Mouse (Mus musculus) gastrocnemius, postnatal 10 days (tissue): ENCODE data around the gene Hopx. TPM values are rescaled to one million over a fixed set of nuclear protein-coding genes. Genes with fewer than 3 reads are reported as not detected.

Experiments
- DNase-seq: peaks from one replicate; pipeline ENCODE4 v3.0.0; 2021; ENCODE audit warnings: mixed read lengths
- long read RNA-seq, 2 experiments: library from polyadenylated mRNA; stranded (forward); transcript quantifications; one replicate each; pipeline ENCODE4 v2.0.0; 2021
- total RNA-seq, 2 experiments: library from RNA; stranded (reverse); gene quantifications; 2 replicates each; pipeline ENCODE4 v1.2.3; 2021

Gene Hopx
- total RNA-seq, result 10 to 100 TPM; 11.2 to 13.9 TPM
- long read RNA-seq, experiment 1, transcript Hopx-202 (3 exons, 1,113 nt), result major isoform, 6 of 10 reads
- long read RNA-seq, experiment 1, partial matches to known transcripts, result 0 of 10 reads
- long read RNA-seq, experiment 1, other reads (novel, unspliced or antisense), result 1 of 10 reads
- long read RNA-seq, experiment 2, transcript Hopx-202 (3 exons, 1,113 nt), result major isoform, 14 of 18 reads
- long read RNA-seq, experiment 2, partial matches to known transcripts, result 2 of 18 reads
- long read RNA-seq, experiment 2, other reads (novel, unspliced or antisense), result 1 of 18 reads

DNA sequence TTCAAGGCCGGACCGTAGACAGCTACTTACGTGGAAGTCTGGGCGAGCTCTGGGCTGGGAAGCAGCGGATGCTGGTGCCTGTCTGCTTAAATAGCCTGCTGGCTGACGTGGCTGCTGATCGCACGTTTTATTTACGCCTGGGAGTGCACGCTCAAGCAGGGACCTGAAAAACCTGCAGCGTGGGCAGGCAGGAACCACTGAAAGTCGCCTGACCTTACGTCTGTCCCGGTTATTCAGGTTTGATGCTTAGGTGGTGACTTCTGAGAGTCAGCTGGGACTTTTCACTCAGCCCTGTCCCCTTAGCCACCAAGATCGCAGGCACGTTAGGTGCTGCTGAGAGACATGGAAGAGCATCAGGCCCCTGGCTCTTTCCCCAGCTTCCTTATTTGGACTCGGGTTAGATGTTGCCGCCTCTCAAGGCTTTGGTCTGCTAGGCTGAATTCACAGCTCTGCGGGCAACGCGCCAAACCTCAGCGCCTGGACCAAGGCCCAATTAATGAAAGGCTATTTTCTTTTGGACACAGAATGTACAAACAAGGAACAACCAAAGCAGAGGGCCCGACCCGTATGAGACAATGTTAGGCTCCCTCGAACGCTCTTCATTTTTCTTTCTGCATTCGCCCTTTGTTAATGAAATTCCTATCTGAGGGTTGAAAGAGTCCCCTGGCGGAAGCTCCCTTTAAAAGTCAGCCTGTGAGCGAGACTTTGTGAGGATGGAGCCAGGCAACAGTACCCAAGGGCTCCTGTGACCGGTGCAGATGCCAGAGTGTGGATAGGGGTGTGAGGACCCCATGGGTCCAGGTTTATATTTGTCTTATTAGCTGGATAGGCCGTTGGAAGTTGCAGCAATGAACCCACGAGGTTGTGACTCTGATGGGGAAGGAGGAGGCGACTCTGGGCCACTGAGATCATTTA, at the start of gene Hopx:
Gene Hopx (minus strand): TSS at position 305 of the 915 bp plus-strand sequence.
- DNase-seq, result peak; percentile 67

DNA sequence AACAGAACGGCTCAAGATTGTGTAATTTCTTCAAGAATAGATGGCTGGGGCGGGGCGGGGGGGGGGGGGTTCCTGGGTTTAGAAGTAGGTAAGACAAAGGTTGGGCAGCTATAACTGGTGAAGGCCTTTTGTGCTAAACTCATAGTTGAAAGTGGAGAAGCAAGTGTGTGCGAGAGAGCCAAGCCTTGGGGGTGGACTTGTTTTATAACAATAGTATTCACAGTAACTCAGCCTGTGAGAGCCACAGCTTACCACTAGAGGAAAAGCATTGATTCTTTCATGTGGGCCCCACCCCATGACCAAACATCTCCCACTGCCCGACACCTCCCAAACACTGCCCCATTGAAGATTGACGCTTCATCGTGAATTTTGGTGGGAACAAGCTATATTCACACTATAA, 48.7 kb upstream of the Hopx start:
- DNase-seq, result no peak

DNA sequence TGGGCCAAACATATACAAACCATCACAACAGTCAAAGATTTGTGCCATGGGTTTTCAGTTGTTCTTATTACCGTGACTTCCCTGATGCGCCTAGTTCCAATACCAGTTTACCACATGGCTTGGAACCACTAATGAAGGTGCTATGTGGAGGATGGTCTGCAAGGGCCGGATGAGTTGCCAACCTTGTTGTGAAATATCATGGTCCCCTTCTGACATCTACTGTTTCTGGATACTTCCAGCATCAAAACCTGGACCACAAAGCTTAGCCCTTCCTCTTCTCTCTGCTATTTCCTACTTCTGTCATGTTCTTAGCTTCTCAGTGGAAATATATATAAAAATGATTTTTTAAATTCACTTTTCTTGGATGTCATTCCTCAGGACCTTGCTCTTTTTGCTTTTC, 47.6 kb upstream of the Hopx start:
- no peak for DNase-seq

DNA sequence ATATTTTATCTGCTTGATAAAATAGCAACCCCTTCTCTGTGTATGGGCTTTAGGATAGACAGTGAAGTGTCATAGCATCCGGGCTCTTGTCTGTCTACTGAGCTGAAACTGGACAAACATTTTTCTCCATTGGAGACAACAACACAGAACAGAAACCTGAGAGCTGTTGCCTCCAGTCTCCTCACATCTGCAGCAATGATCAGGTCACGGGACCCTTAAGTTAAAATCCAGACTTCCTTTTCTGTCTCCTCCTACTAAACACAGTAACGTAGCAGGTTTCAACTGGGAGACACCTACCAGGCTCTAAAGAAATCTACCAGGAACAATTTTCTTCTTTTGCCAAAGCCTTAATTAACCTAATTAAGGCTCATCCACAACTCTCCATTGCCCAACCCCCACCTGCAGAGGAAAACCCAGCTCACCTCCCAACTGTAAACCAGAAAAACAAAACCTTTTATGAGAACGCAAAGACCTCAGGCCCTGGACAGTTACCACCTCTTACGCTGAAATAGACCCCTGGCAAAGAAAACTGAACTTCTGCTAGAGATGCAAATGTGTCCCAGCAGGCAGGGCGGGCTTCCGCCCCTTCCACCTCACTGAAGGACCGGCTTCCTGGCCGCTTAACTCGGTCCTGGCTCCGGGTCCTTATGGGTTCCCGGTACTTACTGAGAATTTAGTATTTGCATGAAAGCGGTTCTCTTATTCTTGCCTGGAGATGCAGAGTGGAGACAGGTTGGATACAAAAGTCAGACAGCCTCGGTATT, 43.0 kb upstream of the Hopx start:
- DNase-seq, result peak; percentile 34

DNA sequence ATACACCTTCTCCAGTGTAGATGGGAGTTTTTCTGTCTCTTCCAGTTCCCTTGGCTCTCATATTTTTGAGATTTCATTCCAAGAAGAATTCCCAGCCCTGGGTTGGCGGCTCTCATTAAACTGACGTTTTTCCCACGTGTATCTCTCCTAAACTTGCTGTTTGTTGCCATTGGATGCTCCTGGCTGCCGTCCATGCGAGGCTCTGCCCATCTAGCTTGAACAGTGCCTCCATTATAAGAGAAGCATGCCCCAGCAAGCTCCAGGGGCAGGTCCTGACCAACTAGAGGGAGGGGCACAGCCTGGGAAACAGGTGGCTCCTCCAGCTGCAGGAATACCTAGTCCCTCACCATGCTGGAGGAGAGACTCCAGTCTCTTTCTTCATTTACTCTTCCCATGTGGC, 42.0 kb upstream of the Hopx start:
- DNase-seq, result no peak

DNA sequence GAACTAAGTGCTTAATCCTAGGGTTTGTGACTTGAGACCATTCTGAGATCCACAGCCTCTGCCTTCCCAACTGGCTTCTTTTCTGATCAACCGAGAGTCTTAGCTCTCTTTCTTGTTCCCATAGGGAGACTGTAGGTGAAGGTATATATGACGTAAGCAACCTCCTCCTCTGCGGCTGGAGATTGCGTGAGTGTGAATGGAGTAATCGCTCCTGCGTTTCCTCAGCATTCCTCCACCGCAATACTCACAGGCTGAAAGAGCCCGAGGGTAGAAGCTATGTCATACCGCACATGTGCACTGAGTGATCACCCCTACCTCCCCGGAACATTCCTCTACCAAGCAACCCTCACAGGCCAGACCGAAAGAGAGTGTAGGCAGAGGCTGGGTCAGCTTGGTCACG, 40.6 kb upstream of the Hopx start:
- DNase-seq, result no peak

DNA sequence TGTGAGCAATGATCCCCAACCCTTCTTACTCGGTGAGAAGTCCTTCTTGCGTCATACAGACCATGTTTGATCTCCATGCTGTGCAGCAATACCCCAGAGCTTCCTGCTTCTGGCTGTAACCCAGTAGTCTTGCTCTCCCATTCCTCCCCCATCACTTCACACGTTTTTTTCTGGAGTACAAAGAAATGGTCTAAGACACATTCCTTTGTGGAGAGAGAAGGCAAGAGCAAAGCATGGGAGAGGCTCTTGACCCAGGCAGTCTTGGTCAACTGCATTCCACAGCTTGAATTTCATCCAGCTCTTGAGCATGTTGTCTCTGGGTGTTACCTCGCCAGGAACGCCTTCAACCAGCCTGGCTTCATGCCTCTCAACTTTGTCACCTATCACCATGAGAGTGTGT, 39.9 kb upstream of the Hopx start:
- DNase-seq, result no peak

DNA sequence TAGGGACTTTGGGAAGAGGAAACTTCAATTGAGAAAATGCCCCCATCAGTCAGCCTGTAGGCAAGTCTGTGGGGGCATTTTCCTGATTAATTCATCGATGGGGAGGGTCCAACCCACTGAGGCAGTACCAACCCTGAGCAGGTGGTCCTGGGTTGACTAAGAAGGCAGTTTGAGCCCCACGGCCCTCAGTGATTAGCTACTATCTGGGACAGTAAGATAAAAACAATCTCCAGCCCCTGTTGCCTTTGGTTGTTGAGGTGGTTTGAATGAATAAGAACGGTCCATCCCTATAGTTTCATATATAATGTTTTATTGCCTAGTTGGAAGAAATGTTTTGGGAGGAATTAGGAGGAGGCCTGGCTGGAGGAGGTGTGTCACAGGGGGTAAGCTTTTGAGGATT, 36.8 kb upstream of the Hopx start:
- DNase-seq, result no peak

DNA sequence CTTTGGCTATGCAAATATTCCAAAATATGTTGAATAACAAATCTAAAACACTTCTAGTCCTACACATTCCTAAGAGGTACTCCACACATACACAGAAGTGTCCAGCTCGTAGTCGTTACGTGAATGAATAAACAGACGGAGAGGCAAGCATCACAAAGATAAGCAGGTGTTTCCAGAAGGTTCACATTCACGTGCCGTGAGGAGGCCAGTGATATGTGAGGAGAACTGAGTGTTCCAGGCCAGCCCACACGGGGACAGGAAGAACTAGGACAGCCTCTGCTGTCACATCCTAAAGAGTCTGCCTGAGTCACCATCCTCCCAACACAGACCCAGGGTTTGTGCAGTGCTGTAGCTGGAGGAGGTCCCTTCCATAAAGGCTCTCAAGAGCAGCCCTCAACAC, 36.2 kb upstream of the Hopx start:
- no peak for DNase-seq

DNA sequence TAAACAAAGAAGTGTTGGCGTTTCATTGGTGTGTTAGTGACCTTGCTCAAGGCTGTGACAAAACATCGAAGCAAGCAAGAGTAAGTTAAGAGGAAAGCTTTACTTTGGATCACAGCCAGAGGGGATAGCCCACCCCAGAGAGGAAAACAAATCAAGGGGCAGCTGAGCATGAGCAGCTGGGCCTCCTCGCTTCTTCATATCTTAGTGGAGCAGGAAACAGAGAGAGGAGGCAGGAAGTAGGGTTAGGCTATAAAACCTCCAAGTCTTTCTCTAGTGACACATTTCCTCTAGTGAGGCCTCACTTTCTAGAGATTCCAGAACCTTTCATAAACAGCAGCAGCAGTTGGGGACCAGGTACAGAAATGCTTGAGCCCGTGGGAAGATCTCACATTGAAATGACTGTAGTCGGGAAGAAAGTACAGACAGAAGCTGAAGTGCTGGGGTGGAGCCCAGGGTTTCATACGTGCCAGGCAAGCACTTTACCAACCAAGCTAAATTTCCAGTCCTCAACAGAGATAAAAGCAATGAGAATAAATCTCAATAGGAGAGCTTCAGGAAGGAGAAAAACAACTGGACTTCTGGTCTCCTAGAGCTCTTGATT, 33.2 kb upstream of the Hopx start:
- DNase-seq, result no peak

DNA sequence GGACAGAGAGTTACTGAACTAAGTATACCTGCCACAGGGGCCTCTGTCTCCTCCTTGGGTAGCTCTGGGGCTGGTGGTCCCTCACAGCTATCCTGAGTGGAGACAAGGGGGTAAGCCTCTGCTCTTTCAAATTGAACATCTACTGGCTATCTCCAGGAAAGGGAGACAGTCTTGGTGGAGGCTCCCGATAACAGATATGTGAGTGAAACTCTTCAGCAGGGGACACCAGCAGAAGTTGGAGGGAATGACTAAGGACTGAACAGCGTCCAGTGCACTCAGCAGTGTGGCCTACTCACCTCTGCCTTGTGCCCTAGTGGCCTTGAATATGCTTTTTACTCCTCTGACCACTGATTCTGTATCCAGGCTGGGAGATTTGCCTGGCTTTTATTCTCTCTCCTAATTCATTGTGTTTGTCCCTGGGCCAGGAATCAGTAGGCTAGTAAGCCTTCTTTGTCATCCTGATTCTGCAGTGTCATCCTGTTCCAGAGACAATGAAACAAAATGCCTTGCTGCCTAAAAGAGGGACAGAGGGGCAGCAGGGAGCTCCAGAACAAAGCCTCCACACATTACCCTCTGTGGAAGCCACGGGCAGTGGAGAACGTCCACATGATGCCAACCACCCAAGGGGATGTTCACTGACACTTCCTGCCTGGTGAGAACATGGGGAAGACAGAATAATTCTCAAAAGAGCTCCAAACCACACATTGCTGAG, 31.7 kb upstream of the Hopx start:
- DNase-seq, result no peak

DNA sequence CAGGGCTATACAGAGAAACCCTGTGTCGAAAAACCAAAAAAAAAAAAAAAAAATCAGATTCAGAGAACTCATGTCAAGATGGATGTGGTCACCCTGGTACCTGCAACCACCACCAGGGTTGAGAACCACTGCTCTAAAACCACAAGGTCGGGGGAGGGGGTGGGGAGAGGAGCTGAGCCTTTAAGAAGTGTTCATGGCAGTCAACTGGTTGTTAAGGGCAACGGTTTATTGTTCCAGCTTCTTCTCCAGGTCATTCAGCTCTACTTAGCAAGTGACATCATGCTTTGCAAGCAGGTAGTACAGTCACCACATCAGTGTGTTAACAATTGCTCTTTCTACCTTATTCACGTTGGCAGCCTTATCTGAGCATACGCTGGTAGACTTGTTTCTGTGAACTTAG, 29.7 kb upstream of the Hopx start:
- no peak for DNase-seq

DNA sequence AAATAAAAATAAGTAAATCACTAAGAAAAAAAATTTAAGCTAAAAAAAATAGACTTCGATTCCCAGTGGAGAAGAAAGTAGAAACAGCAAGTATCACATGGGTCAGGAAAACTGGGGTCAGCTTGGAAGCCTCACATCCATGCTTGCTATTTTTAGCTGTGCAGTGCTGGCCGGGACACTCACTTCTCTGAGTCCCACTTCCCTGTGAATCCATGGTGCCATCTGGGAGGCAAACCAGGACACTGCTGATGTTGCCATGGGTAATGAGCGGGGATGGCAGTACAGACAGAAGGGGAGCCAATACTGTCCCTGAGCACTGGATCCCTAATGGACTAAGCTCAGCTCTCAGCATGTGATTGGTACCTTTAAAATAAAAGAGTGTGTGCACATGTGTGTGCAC, 28.2 kb upstream of the Hopx start:
- no peak for DNase-seq

DNA sequence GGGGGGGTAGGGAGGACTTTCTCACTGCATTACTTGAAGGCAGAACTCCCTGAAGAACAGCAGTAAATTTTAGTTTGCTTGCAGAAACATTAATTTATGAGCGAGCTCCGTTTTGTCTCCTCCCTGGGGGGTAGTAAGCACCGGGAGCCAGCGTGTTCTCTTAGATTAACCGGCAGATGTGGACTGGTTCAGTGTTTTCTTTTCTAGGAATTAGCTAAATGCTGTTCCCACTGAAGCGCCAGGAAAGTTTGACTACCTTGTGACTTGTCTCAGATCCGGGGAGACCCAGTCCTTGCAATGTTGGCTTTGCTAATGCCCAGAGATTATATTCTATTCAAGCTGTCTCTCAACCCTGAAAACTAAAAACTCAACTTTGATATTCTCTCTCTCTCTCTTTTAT, 26.4 kb upstream of the Hopx start:
- no peak for DNase-seq

DNA sequence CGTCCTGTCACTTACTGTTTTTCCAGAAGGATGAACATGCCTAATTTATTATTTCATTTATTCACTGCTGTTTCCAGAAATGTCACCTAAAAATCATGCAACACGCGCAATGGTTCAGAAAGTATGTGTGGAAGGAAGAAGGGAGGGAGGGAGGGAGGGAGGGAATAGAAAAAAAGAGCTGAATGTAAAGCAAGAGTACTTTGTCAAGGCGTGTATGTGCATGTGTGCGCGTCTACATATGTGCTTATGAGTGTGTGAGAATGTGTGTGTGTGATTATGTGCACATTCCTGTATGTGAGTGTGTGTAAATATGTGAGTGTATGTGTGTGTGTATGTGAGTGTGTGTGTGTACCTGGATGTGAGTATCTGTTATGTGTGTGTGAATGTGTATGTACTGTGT, 25.9 kb upstream of the Hopx start:
- DNase-seq, result no peak

DNA sequence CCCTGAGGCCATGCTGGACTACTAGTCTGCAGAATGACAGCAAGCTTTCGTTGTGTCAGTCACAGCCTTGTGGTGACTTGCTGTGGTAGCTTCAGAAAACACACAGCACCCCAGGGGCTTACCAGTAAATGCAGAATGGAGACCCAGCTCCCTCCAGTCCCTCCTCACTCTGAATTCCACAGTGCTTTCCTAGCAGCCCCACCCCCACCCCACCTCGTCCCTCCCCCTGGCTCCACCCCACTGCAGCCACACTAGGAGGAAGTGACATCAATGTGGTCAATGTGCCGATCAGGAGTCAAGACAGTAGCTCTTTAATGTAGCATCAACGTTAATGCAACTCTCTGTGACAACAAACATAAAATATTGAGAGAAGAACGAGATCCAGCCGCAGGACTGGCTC, 25.2 kb upstream of the Hopx start:
- DNase-seq, result no peak

DNA sequence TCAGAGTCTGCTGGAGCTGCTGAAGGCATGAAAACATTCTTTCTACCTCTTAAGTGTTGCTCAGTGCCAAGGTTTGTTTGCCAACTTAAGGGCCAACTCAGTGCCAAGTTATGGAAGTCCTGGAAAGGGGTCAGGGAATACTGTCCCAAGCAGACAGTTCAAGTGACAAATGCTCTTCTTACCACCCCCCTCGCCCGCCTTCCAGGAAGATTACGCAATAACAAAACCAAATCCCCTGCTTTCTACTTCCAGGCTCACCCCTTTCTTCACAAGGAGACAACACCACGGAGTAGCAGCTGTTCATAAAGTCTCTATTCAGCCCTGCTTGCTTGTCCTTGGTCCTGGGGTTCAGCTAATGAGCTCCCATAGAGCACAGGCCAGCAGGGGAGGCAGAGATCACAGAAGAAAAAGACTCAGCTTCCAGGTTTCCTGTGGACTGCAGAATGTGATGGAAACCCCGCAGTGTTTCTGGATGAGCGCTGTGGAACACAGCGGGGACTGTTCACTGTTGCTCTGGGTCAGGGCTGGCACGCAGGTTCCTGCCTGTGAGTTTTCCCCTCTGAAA, 22.9 kb upstream of the Hopx start:
- peak; percentile 39 for DNase-seq

DNA sequence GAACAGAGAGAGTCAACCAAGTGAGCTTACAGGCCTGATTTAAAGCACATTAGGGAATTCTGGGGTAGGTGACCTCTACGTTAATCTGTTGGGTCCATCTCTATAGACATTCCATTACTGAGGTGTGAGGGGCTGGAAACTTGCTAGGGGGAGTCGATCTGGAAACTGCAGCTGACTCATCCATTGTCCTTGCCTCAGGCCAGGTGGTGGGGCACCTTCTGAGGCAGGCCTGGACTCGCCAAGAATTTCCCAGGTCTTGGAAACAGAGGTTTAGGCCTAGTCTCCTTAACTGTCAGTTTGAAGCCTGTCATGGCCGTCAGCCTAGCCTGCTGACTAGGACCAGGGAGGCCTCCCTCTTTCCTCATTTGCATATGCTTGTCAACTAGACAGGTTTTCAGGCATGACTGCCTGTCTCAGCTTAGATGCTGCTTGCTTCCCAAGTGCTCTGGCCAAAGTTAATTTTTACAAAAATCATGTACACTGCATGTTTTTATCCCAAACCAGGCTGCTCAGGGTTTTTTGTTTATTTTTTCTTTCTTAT, 21.8 kb upstream of the Hopx start:
- no peak for DNase-seq

DNA sequence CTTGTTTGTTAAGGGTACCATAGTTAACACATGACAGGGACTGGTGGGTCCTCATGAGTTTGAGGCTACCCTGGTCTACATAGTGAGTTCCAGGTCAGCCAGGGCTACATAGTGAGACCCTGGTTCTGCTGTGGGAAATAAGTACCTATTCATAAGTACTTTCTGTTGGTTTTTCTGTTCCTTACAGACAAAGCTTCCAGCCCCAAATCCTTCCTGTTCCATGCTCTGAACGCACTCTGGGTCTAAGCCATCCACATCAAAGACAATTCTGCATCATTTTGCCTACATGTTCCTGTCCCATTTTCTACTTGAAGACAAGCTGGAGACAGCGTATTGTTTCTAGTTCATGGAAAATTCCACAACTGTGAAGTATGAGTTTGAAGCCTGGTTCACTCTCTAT, 20.0 kb upstream of the Hopx start:
- no peak for DNase-seq

DNA sequence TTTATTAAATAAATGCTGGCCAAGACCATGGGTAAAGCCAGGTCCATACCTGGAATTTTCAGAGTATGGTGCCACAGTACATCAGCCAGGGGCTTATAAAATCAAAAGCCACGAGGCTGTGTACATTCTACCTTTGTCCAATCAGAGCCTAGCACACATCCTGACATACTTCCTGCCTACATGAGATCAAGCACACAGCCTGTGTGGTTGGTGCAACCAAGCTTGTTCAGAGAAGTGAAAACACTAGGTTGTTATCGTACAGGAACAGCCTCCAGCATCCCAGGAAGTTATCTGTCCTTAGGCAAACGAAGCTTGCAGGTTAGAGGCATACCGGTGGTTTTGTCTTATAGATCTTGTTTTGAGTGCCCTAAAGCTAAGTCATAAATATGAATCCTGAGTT, 19.5 kb upstream of the Hopx start:
- DNase-seq, result no peak

DNA sequence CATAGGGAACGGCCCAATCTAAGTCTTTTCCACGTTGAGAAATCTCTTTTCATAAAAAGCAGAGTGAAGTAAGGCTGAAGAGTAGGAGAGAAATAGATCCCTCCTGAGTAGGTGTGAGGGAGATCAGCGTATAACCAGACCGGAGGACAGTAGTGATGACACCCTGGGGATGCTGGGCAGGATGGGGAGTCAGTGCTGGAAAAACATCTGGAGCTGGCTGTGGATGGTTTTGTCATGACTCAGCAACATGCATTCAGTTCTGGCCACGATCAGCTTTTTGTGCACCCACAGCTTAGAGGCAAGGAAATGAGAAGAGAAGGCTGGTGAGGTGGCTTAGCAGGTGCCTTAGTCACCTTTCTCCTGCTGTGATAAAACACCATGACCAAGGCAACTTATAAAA, 19.0 kb upstream of the Hopx start:
- DNase-seq, result no peak
